Mouse (Mus musculus) liver, postnatal 0 days (tissue): ENCODE data around the gene Ptges. TPM values are rescaled to one million over a fixed set of nuclear protein-coding genes. Genes with fewer than 3 reads are reported as not detected.

Source experiments
- ATAC-seq: fragments of 200-750 bp; cut with Nextera tagmentation; 2 replicates; pipeline ENCODE4 v1.8.0; 2017; ENCODE audit warnings: mild to moderate bottlenecking, moderate library complexity
- DNase-seq: peaks from one replicate; pipeline ENCODE4 v3.0.0-alpha.2; 2016
- H3K27ac ChIP-seq: fragments of 300-500 bp; sonication (generic); 2 replicates; pipeline ENCODE4 v1.5.1; 2014; ENCODE audit warnings: antibody characterized with exemption, moderate library complexity, mild to moderate bottlenecking, low read depth
- H3K27me3 ChIP-seq: fragments of 300-500 bp; sonication (generic); 2 replicates; pipeline ENCODE4 v1.6.1; 2014; ENCODE audit warnings: low read length, control low read depth, mixed read lengths; ENCODE audit not compliant: insufficient read depth
- H3K36me3 ChIP-seq: fragments of 300-500 bp; sonication (generic); replicated peaks from 2 replicates; pipeline ENCODE4 v1.6.1; 2014; ENCODE audit warnings: mild to moderate bottlenecking, control low read depth, low read length, moderate library complexity, mixed read lengths; ENCODE audit not compliant: insufficient read depth
- H3K4me1 ChIP-seq: fragments of 300-500 bp; sonication (generic); 2 replicates; pipeline ENCODE4 v1.6.1; 2014; ENCODE audit warnings: antibody characterized with exemption, mild to moderate bottlenecking, control low read depth; ENCODE audit not compliant: insufficient read depth
- H3K4me2 ChIP-seq: fragments of 300-500 bp; sonication (generic); 2 replicates; pipeline ENCODE4 v1.6.1; 2014; ENCODE audit warnings: low read depth, mild to moderate bottlenecking, low read length, moderate library complexity, mixed read lengths
- H3K4me3 ChIP-seq: fragments of 300-500 bp; sonication (generic); 2 replicates; pipeline ENCODE4 v1.5.1; 2014; ENCODE audit warnings: low read depth, low read length
- H3K9ac ChIP-seq: fragments of 300-500 bp; sonication (generic); replicated peaks from 2 replicates; pipeline ENCODE4 v1.6.1; 2014; ENCODE audit warnings: mild to moderate bottlenecking, moderate library complexity
- H3K9me3 ChIP-seq: fragments of 300-500 bp; sonication (generic); 2 replicates; pipeline ENCODE4 v1.6.1; 2016; ENCODE audit warnings: mild to moderate bottlenecking, control low read depth, low read length, mixed read lengths
- CTCF ChIP-seq: sonication (generic); IDR thresholded peaks from 2 replicates; pipeline ENCODE4 v1.5.1; 2016; ENCODE audit warnings: antibody characterized with exemption, low read depth
- EP300 ChIP-seq: IDR thresholded peaks from 2 replicates; pipeline ENCODE4 v1.6.1; 2016; ENCODE audit warnings: antibody characterized with exemption, low read depth, mild to moderate bottlenecking
- WGBS: fragments of 180-500 bp; shearing (Covaris S2); extraction: QIAGEN DNeasy Blood & Tissue Kit; methylation state at CpG from one replicate; pipeline ENCODE4 v1.1.7; 2014; ENCODE audit not compliant: insufficient replicate concordance; 5-methylcytosine and 5-hydroxymethylcytosine counted together
- polyA plus RNA-seq: library from polyadenylated mRNA; unstranded; fragments of >200 nt; fragmentation: Nextera tagmentation; extraction: Ambion mirVana; gene quantifications from 2 replicates; pipeline ENCODE4 v1.2.1, GENCODE M21; 2015

Gene Ptges
- polyA plus RNA-seq, 1 experiment from 2014 or later: 1.7 TPM

- TF ChIP-seq EP300 (no peak), CTCF (no peak)
Observed at GRCm38 (mm10) chr2:30959856-30960255, 30.2 kb upstream of the Ptges start.

GRCm38 (mm10) chr2:30958726-30959125, 29.1 kb upstream of the Ptges start:
- TF ChIP-seq EP300 (peak; percentile 85), CTCF (no peak)
- DNase-seq: peak; percentile 78
- peak overlapping the region; percentile 92 for H3K27ac ChIP-seq
- WGBS: 64% methylated on average over 14 of the region's 14 CpGs
- H3K4me3 ChIP-seq: no peak overlapping the region
- no peaks in the 10 kb centered on the region for H3K9me3 ChIP-seq
- H3K36me3 ChIP-seq: peaks cover 85% of the 10 kb centered on the region
- no peak overlapping the region for H3K4me2 ChIP-seq
- no peaks in the 10 kb centered on the region for H3K27me3 ChIP-seq
- 0 out of 2 replicates have a peak overlapping the region, but pooled peaks have one; percentile 11 for H3K9ac ChIP-seq
- peak; percentile 89 for ATAC-seq
- peaks cover 35% of the 10 kb centered on the region for H3K4me1 ChIP-seq

More at GRCm38 (mm10) chr2:30959856-30960255, 30.2 kb upstream of the Ptges start:
- Histone ChIP-seq H3K4me3 (no peak overlapping the region), H3K9ac (peak overlapping the region; percentile 51), H3K4me1 (peaks cover 31% of the 10 kb centered on the region), H3K36me3 (peaks cover 96% of the 10 kb centered on the region), H3K27ac (peak overlapping the region; percentile 92), H3K27me3 (no peaks in the 10 kb centered on the region), H3K9me3 (no peaks in the 10 kb centered on the region), H3K4me2 (no peak overlapping the region)
- DNase-seq (peak; percentile 13), ATAC-seq (no peak)
- WGBS: 68% methylated on average over 5 of the region's 5 CpGs

GRCm38 (mm10) chr2:30957511-30957910, 27.8 kb upstream of the Ptges start:
- H3K27ac ChIP-seq: peak overlapping the region; percentile 92; the same call in 1 of the 2 replicates
- TF ChIP-seq EP300: no peak
- DNase-seq (peak; percentile 13), ATAC-seq (peak; percentile 3; the same call in 1 of the 2 replicates)
- no peak overlapping the region for H3K4me2 ChIP-seq
- H3K27me3 ChIP-seq: no peaks in the 10 kb centered on the region
- H3K36me3 ChIP-seq: peaks cover 74% of the 10 kb centered on the region
- H3K4me1 ChIP-seq: peaks cover 39% of the 10 kb centered on the region
- H3K4me3 ChIP-seq: no peak overlapping the region
- H3K9me3 ChIP-seq: no peaks in the 10 kb centered on the region
- no peak overlapping the region for H3K9ac ChIP-seq
- 76% methylated on average over 4 of the region's 4 CpGs for WGBS

GRCm38 (mm10) chr2:30954797-30955196, 25.1 kb upstream of the Ptges start:
- Histone ChIP-seq H3K36me3 (peaks cover 49% of the 10 kb centered on the region), H3K9me3 (no peaks in the 10 kb centered on the region), H3K27ac (0 out of 2 replicates have a peak overlapping the region, but pooled peaks have one; percentile 24), H3K27me3 (no peaks in the 10 kb centered on the region), H3K9ac (peak overlapping the region; percentile 83), H3K4me1 (peaks cover 45% of the 10 kb centered on the region), H3K4me2 (peak overlapping the region; percentile 83), H3K4me3 (peak overlapping the region; percentile 78)
- TF ChIP-seq CTCF (peak; percentile 33; the same call in 1 of the 2 replicates), EP300 (no peak)
- peak; percentile 17 for DNase-seq
- WGBS: 44% methylated on average over 6 of the region's 6 CpGs
- ATAC-seq: no peak

- TF ChIP-seq EP300 (no peak), CTCF (peak; percentile 46)
- peaks cover 39% of the 10 kb centered on the region for H3K4me1 ChIP-seq
- peak within 1 kb of the TSS; percentile 78 for H3K4me3 ChIP-seq
- DNase-seq (peak; percentile 89), ATAC-seq (peak; percentile 88)
- peak within 1 kb of the TSS; percentile 83 for H3K4me2 ChIP-seq
- H3K9me3 ChIP-seq: no peaks in the 10 kb centered on the region
- peaks cover 32% of the 10 kb centered on the region for H3K36me3 ChIP-seq
- H3K9ac ChIP-seq: peak within 1 kb of the TSS; percentile 83
- peak within 1 kb of the TSS; percentile 92 for H3K27ac ChIP-seq
- WGBS: under 1% methylated on average over 60 of the region's 60 CpGs
- no peaks in the 10 kb centered on the region for H3K27me3 ChIP-seq
Observed at GRCm38 (mm10) chr2:30952824-30953490, 23.3 kb upstream of the Ptges start, which contains the start of gene Tor1b. Gene Tor1b, plus strand, starts transcription at chr2:30952959.

- Histone ChIP-seq H3K9me3 (no peaks in the 10 kb centered on the region), H3K27ac (peak overlapping the region; percentile 92), H3K4me2 (peak overlapping the region; percentile 83), H3K9ac (no peak overlapping the region), H3K27me3 (no peaks in the 10 kb centered on the region), H3K36me3 (peaks cover 27% of the 10 kb centered on the region), H3K4me1 (peaks cover 39% of the 10 kb centered on the region), H3K4me3 (peak overlapping the region; percentile 78)
- DNase-seq: no peak
- WGBS: 32% methylated on average over 5 of the region's 5 CpGs
- TF ChIP-seq CTCF (no peak), EP300 (no peak)
- ATAC-seq: no peak
Observed at GRCm38 (mm10) chr2:30952457-30952823, 22.8 kb upstream of the Ptges start.
